Mouse (Mus musculus) mammary gland, adult 2 months (tissue): ENCODE results near the gene Golt1a. TPM values are rescaled to one million over a fixed set of nuclear protein-coding genes. Genes with fewer than 3 reads are reported as not detected.

Experiments
- polyA plus RNA-seq: library from polyadenylated mRNA; depleted of rRNA; stranded (reverse); fragments of >200 nt; gene quantifications from 2 replicates; pipeline ENCODE4 v1.2.3, GENCODE M21; 2012; ENCODE audit warnings: low replicate concordance; rRNA removed

Golt1a gene
- polyA plus RNA-seq, result 0.14 TPM in 1 of 2 replicates, not detected in the other

GRCm38 (mm10) chr1:133309652-133310267 is at the start of gene Golt1a:
TSS of gene Golt1a (plus strand) at chr1:133309800.

GRCm38 (mm10) chr1:133321267-133321925 is 11.8 kb downstream of the Golt1a start, which contains the start of gene Kiss1:
TSS of gene Kiss1 (plus strand) at chr1:133321875.

GRCm38 (mm10) chr1:133350210-133350609 is 40.6 kb downstream of the Golt1a start, which contains the start of gene Ren1:
TSS of gene Ren1 (plus strand) at chr1:133350510.

GRCm38 (mm10) chr1:133363276-133364021 is 53.8 kb downstream of the Golt1a start, which contains the start of gene Etnk2:
TSS of gene Etnk2 (plus strand) at chr1:133363572.

Other genes starting within 250 kb of the Golt1a start
- gene Ppp1r15b, start 178.7 kb upstream of the Golt1a start, polyA plus RNA-seq, result 27.5 and 44.2 TPM in 2 replicates
- gene Plekha6, start 145.6 kb upstream of the Golt1a start, polyA plus RNA-seq, result 31.0 and 47.6 TPM in 2 replicates
- gene Kiss1, start 12.1 kb downstream of the Golt1a start, polyA plus RNA-seq, result not detected in 2 replicates
- gene Ren1, start 40.7 kb downstream of the Golt1a start, polyA plus RNA-seq, result 0.16 and 0.32 TPM in 2 replicates
- 1.0 and 2.3 TPM in 2 replicates for gene Etnk2, start 53.8 kb downstream of the Golt1a start, polyA plus RNA-seq
- gene Sox13, start 114.6 kb downstream of the Golt1a start, polyA plus RNA-seq, result 33.3 and 37.6 TPM in 2 replicates